Mouse (Mus musculus): ENCODE data around the gene Phf21a.

DNA sequence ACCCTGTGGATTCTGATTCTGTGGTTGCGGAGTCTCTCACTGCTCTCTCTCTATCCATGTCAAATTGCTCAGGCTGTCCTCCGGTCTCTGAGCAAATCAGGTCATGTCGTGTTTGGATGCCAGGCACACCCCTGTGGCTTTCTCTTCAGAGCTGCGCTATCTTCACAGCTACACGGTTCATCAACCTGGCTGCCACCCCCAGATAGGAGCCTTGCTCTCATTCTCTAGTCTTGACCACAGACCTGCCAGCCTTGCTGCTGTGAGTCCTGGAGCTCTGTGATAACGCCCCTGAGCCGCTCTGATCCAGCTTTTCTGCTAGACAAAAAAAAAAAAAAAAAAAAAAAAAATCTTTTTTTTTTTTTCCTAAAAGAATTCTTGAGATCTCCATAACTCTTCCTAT, 81.3 kb downstream of the Phf21a start:
- TF ChIP-seq GATA1 (IDR thresholded peaks at IDR 0.05; ENCODE audit: borderline replicate concordance, low read length) (no peak), CTCF (IDR thresholded peaks at IDR 0.05; ENCODE audit: low read depth, low read length) (no peak), GATA2 (IDR thresholded peaks at IDR 0.05; ENCODE audit: borderline replicate concordance, low read depth, low read length) (no peak), TAL1 (conservative IDR thresholded peaks at IDR 0.05; ENCODE audit: low read depth, low read length) (peak; percentile 87)

All from G1E (cell line).